Mouse (Mus musculus): ENCODE data around the gene Rora.

The Rora gene

DNA sequence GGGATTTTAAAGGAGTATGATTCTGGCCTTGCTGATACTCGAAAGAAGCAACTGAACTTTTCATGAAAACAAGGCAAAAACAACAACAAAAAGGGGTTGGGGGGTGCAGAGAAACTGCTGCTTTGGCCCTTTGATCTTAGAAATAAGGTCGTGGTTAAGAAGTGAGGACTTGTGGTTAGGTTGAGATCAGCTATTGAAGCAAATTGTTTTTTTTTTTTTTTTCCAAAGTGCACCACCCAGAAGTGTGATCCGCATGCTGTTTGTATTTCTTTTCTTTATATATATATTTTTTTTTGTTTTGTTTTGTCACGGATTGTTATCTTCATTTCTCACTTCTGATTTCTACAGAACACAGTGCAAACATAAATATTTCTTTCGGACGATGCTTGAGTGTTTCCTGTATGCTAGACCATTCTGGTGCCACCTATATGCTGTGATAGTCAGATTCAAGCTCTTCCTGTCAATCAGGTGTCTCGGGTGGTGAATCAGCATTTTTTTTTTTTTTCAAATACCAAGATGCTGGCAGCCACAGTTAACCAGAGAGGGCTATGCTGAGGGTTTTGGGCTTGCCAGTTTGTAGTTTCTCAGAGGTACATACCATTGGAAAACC is 644.3 kb downstream of the Rora start:
- DNase-seq: no peak

DNA sequence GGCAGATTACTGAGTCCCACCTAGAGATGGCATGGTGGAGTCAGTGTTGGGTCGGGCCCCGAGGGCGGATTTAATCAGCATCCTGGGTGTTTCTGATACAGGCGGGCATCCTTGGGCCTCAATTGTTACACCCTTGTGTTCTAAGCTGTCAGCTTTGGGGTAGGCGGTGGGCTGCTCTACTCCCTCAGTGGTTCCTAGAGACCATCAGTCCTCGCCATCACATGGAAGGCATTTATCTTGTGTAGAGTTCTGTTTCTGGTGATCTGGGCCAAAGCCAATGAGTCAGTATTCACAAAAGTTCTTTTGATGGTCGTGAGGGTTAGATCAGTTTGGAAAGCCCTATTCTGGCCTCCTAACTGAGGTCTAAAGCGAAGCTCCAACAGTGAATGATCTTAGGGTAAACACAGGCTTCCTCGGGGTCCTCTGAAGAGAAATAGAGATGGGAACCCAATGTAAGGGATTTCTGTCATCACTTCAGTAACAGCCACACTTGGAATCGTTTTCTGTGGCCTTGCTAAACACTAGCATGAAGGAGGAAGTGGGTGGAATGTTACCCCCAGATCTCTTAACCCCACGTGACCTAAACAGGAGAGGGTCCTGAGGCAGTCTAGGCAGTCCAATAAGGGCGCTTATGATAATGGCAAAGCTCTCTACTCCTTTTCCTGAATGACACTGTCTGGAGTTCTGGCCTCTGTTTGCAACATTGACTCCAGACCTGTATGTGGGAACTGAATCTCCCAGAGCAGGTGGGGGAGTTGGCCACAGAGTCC is 645.2 kb downstream of the Rora start:
- no peak for DNase-seq

DNA sequence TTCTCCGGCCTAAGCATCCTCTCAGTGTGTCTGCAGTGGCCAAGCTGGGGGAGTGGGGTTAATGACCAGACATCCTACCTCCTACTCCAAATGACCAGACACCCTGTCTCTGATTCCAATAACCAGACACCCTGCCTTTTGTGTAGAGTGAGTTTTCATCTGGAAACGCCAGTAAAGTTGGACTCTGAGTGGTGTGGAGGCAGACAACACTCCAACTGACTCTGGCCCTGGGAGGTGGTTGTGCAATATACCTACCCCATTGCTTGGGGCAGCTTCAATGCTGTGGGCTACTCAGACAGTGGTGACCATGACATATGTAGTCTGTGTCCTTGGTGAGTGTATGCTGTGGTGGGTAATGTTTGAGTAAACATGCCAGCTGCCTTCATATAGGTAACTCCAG is 645.9 kb downstream of the Rora start:
- no peak for DNase-seq

DNA sequence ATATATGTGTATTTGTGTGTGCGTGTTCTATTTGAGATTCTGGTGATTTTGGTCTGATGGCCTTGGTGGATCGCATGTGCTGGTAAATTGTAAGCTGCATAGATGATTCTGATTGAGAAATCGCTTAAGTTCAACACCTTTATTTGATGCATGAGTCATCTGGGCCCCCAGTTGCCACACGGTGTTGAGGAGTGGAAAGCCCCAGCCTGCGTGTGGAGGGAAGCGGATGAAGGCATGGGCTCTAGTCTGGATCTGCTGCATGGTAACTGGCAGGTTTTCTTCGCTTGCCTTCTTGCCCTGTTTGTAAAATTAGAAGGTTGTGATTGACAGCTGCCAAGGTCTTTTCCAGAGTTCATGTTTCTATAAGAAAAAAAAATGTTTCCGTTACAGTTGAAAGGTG is 646.7 kb downstream of the Rora start:
- no peak for DNase-seq

DNA sequence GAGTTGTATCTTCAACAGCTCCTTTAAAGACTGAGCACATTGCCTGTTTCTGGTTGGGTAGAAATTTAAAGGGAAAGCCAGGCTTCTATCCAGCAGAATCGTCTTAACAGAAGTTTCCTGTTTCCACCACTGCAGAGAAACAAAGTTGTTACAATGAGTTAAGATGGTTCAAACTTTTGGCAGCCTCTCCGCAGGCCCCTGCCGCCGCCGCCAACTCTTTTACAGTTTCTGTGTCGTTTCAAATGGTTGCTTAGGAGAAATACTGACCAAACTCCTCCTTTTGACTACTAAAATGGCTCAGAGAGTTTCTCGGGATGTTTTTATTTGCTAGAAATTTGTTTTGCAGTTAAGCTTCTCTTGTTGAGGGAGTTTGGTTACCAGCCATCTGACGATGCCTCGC is 647.9 kb downstream of the Rora start:
- DNase-seq: peak; percentile 45 to 77

DNA sequence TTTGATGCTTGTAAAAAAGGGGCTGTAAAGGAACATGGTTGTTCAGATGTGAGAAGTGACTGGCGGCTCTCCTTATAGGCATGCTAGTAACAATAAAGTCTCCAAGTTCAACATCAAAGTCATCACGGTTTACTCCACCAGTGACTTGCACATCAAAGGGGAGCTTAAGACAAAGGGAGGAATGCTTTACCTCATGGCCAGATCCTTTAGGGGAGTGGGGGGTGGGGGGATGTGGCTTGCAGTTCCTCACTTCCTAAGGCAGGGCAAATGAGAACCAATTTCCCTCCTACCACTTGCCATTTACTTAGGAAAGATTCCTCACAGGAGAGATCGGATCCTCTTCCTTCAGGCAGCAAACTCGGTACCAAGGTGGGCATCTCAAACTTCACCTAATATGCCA is 648.4 kb downstream of the Rora start:
- DNase-seq: no peak

DNA sequence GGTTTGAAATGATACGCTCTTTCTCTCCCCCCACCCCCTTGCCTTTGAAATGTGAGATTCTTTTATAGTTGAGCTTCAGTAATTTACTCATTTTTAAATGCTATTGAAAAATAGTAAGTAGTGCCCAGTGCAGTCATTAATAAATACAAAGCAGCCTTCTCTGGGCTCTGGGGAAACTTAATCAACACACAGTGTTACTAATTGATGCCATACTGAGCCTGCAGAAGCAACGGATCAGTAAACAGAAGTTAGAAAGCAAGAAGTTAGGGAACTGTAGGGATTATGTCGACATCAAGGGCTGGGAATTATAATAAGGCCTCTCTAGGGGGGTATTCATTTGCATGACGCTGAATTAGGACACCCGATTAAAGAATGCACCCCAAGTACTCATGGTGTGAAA is 649.3 kb downstream of the Rora start:
- DNase-seq: peak in 1 of 2 experiments; percentile 2

DNA sequence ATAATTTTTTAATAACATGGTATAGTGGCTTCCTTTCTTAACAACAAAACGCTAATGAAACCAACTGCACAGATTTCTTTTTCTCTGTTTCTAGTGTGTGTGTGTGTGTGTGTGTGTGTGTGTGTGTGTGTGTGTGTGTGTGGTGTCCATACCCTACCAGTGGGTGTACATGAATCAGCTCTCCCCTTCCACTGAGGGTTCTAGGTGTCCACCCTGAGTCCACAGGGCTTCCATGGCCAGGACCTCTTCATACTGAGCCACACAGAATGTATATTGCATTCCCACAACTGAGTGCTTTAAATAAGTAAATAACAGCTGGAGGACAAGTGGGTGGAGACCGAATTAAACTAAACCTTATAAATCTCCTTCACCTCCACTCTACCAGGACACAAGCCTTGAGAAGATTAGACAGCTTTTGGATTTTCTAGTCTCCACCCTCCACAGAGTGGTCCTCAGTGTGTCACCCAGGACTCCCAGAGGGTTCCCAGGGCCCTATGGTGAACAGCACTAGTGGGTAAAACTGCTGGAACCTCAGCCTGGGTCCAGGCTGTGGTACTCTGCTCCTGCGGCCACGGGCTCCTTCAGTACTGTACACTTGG is 649.9 kb downstream of the Rora start:
- DNase-seq: no peak

DNA sequence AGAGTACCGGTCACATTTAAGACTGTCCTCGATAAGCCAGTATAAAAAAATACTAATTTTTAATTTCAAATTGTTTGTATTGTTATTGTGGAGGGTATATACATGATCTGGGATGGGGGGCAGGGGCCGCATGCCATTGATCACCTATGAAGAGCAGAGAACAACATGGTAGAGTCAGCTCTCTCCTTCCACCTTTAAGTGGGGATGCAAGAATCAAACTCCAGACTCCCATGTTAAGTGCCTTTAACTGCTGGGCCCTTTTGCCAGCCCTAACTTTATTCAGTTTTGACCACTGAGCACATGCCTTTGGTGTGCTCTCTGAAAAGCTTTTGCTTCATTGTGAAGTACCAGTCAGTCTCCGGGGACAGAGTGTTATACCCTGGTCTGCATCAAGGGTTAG is 650.4 kb downstream of the Rora start:
- DNase-seq: no peak

DNA sequence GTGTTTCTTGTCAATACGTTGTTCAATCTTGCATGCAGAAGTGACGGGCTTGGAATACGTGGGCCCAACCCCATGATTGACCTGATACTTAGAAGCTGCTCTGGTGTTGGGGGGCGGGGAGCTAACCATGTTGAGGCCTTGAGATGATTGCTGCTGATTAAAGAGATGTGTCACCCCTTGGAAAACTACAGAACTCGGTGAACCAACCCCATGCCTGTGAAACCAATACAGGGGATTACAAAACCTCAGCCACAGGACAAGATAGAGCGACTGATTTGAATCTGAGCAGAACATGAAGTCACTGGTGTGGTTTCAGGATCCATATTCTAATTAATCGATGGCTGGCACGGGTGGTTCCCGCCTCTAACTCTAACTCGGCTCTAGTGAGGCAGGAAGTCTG is 650.9 kb downstream of the Rora start:
- DNase-seq: no peak

DNA sequence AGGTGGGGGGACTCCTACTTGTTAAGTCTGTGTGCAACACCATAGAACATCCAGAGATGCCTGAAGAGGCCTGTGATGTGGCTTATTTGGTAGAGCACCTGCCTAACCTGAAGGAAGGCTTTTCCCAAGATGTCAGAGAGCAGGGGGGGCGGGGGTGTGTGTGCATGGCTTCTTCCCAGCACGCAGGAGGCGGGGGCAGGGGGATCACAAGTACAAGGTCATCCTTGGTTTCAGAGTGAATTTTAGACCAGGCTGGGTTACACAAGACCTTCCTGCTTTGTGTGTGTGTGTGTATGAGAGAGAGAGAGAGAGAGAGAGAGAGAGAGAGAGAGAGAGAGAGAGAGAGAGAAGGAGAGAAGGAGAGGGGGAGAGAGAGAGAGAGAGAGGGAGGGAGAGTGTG is 651.4 kb downstream of the Rora start:
- DNase-seq: no peak

DNA sequence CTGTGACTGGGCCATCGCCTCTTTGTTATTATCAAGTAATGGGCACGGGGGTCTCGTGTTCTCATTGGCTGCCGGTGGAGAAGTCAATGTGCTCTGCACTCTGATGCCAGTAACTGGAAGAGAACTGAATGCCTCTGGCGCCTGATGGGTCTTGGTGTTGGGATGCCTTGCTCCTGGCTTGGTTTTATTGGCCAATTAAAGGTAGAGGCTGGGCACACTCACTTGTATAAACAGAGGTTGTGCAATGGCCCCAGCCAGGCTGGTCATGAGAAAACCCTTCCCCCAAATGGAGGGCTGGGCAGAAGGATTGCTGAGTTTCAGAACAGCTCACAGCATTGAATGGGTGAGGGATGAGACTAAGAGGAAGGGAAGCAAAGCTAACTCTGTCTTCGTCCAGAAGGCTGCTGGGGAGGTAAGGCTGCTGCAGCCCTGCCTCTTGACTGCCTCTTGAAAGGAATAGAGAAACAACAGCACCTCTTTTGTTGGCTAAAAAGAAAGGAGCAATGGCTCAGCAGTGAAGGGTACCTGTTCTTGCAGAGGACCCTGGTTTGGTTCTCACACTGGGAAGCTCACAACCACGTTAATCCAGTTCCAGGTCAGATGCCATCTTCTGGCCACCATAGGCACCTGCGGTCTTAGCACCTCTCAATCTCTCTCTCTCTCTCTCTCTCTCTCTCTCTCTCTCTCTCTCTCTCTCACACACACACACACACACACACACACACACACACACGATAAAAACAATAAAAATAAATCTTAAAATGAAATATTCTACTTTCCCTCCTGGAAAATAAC is 653.3 kb downstream of the Rora start:
- no peak for DNase-seq

DNA sequence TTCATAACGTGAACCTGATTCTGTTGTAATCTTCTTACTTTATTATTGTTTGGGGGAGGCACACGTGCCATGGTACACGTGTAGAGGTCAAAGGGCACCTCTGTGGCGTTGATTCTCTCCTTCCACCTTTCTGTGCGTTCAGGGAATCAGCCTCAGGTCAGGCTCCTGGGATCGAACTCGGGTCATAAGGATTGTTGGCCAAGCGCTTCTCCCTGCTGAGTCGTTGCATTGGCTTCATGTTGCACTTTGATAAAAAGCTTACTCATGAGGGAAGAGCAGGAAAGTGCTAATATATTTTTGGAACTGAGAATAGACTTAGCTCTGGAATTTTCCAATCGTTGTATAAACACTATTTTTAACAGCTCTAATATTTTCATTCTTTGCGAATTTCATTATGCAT is 654.4 kb downstream of the Rora start:
- DNase-seq: no peak

DNA sequence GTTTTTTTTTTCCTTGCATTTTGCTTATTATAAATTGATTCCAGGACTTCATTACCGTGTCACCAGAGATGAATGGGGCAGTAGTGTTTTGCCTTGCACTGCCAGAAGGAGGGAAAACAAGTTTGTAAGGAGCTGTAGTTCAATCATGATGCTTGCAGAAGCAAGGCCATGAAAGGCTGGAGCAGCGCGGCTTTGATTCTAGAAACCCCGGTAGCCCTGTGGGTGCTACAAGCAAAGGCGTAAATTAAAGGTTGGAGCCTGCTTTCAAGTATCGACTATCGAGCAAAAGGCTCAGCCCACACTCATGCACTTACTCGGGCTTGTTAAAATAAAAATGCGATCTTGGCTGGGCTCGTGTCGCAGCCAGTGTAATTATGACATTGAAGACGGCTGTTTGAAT is 656.9 kb downstream of the Rora start:
- no peak for DNase-seq

DNA sequence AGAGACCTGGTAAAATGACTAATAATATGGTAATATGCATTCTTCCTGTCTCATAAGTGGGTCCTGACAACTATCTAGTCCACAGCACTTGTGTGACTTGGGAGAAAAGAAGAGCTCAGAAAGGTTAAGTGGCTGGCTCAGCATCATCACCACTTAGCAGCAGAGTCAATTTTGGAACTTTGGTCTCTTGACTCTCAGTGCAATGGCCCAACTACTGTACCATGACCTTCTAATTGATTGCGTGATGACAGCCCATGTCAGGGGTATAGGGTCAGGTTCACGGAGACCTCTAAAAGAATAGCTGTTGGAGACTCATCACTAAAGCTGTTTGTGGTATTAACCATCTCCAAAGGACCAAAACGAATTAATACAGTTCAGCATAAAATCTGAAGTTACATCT is 659.7 kb downstream of the Rora start:
- no peak for DNase-seq

DNA sequence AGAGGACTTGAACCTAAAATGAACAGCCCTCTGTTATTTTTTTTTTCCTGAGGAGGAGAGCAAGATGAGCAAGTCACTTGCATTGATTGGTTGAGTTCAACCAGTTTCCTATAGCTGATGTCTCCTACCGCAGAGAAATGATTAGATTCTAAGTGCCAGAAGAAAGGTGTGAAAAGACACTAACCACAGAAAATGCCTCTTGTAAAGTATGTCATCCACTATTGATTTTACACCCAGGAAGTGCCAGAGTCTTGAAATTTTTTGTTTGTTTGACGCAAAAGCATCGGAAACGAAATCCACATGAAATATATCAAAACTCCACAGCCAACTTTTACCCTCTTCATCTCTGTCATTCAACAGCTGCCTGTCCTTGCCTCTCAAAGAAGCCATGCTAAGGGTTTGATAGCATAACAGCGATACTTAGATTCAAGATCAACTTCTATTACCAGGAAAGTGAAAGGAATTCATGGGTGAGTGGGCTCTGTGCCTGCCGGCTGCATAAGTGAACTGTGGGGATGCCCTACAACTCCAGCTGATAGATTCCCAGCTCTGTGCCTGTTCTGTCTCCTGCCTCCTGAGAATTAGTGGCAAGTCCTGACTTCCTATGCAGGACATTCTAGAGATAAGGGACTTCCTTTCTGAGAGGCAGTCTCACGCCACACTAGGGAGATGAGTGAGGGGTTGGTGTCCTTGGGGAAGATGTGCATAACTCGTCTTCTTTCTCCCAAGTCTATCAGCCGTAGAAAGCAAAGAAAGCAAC is 661.0 kb downstream of the Rora start:
- no peak for DNase-seq

DNA sequence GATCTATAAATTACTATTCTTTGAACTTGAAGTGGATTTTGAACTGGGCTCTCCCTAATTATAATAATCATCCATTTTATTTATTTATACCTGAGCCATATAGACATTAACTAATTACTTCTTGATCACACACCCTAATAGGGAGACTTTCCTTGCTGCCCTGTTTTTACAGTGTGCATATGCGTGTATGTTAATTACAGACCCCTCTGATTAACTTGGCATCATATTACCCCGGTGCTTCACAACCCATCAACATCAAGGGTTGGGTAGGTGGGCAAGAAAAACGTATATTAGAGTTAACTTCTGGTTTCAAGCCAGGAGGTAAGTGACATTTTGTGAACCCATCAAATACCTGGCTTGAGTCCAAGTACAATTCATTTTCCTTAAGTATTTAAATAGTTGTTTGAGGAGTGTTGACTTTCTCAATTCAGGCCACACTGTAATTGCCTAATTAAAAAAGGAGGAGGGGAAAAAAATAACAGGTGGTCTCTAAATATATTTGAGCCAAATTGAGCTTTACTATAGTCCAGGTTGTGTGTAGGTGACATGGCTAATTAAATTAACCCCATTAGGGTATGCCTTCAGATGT is 664.0 kb downstream of the Rora start:
- no peak for DNase-seq

DNA sequence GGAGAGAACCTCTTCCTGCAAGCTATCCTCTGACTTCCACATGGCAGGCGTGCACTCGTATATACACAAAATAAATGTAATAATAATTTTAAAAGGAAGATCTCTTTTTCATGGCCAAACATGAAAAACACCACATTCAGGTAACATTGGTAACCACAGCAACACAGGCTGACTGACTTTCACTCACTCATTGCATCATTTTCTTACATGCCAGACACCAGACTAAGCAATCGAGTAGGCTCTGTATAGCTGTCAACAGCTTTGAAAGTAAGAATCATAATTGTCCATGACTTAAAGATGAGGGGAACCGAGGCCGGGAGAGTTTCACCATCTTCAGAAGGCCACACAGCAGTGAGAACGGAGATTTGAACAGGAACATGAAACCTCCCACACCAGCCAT is 665.8 kb downstream of the Rora start:
- no peak for DNase-seq

DNA sequence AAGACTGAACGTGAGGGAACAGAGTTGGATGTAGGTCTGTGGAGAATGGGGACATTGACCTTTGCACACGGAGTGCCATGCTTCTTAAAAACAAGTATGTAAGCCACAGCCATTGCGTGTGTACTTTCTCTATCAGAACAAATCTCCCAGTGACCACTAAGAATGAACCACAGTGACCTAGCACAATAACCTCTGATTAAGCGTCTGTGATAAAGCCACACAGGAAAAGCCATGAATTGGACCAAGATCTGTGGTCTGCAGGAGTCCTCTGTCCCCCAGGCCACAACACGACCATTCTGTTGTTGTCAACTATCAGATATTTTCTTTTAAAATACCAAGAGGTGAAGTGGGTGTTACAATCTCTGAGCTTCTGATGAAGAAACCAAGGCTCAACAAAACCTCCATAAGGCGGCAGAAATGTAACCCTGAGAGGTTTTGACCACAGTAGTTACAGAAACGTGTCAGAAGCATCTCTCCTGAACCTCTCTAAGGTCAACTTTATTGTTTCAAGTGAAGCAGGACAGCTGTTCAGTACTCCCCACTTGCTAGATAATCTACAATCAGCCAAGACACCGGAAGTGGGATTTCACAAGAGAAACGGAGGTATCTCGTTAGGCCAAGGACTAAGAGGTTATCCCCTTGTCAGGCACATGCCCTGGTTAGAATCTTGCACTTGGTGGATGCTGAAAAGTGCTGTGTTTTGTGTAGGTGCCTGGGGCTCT is 666.5 kb downstream of the Rora start:
- DNase-seq: no peak

DNA sequence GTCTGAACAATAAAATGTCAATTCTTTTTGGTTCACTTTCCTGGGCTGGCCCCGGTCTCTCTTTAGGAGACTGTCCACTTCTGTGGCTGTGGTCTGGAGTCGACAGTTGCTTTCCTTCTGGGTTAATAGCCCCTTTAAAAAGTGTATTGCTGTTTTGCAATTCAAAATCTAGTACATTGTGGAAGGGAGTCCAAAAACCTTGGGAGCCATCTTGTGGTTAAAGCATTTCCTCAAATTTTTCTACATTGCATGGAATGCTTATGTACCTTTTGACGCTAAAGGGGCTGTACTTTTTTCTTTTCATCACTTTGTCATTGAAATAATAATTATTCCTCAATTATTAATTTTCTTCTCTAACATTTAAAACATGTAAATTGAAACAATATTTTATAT is 667.0 kb downstream of the Rora start:
- DNase-seq: no peak

DNA sequence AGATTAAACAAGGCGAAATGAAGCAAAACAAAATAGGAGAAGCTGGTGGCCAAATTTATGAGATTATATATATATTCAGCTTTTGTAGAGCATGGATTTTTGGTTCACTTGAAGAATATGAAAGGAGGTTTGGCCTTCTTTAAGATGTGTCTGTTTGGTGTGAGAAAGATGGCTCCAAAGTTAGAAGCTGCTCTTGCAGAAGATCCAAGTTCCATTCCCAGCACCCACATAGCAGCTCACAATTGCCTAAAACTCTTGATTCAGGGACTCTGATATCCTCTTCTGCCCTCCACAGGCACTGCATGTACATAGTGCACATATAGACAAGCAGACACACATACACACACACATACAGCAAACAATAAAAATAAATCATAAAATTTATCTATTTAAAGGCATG is 668.4 kb downstream of the Rora start:
- DNase-seq: no peak

DNA sequence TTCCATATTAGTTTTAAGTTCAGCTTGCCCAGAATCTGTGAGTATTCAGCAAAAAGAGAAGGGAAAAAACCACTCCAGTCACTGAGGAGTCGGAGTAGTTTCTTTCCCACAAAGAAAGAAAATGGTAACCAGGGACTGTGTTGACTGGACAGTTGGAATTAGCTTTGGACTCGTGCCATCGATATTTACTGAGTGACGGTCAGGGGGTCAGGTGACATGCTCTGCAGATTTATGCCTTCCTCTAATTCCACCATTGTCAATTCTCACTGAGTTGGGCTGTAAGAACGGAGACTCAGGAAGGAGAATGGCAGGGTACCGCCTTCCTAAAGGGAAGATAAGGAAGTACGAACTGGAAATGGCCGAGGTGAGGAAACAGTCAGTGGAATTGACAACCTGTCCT is 670.2 kb downstream of the Rora start:
- DNase-seq: no peak
